In the genomic region with DNA sequence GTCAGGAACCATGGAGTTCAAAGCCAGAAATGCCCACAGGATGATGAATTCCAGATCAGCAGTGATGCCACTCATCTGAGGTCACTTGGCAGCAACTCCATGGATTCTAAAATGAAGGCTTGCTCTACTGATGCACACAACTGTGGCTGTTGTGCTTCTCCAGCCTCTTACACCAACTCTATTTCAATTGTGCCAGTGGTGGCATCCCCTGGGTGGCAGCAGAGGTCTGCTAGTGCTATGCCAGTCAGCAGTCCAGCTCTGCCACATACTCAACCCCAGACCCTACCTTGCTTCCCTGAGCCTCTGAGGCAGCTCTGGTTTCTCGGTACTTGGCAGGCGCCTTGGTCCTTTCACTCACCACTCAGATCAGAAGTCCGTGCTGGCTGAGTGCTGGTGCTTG, we compare ENCODE assay signal across 9 mouse cellular contexts. TPM values are rescaled to one million over a fixed set of nuclear protein-coding genes. Genes with fewer than 3 reads are reported as not detected.
DNase-seq lines count a peak whose midpoint lies in the region; ATAC-seq lines count a peak whose summit lies in the region.
"Had no signal": no experiment of that assay in that cellular context is flagged by ENCODE, and none has a peak within 500 bp of the region (broad histone marks: within the 10 kb centered on the region; RNA-seq: fewer than 3 reads in every experiment).

No protein-coding gene starts in this region.

- H3K4me1 ChIP-seq in kidney, embryonic 14.5 days (ENCODE audit: control insufficient read depth, insufficient read depth, low read length) = no peaks in the 10 kb centered on the region
- H3K4me1 ChIP-seq: midbrain, embryonic 12.5 days had no signal

- H3K4me2 ChIP-seq in kidney, embryonic 14.5 days (replicated peaks; ENCODE audit: low read depth, low read length) = no peak overlapping the region
- H3K4me2 ChIP-seq: midbrain, embryonic 12.5 days had no signal

- no peaks in the 10 kb centered on the region for H3K9me3 ChIP-seq in kidney, embryonic 14.5 days (ENCODE audit: control insufficient read depth, low read length)
- H3K9me3 ChIP-seq: midbrain, embryonic 12.5 days had no signal

- no peak overlapping the region for H3K9ac ChIP-seq in kidney, embryonic 14.5 days (ENCODE audit: low read depth, low read length)
- H3K9ac ChIP-seq: midbrain, embryonic 12.5 days had no signal

- H3K27me3 ChIP-seq in kidney, embryonic 14.5 days (ENCODE audit: control insufficient read depth, insufficient read depth, low read length) = no peaks in the 10 kb centered on the region

- H3K36me3 ChIP-seq in kidney, embryonic 14.5 days (ENCODE audit: control insufficient read depth, insufficient read depth, low read length) = no peaks in the 10 kb centered on the region
- H3K36me3 ChIP-seq: midbrain, embryonic 12.5 days had no signal

- no peak overlapping the region for H3K27ac ChIP-seq in kidney, embryonic 14.5 days (ENCODE audit: low read depth, low read length)
- H3K27ac ChIP-seq: midbrain, embryonic 12.5 days had no signal

- DNase-seq in cerebellum, adult 9-10 months = peak; percentile 58
- DNase-seq in cerebellum, adult 8-10 months = no peak
- DNase-seq in kidney, postnatal 10 days = peak; percentile 36
- peak; percentile 83 for DNase-seq in brain, adult 2 months (ENCODE audit: low read depth, low spot score)
- no peak for DNase-seq in T-cell, adult 2 months (ENCODE audit: low spot score)

- no peak for ATAC-seq in kidney, embryonic 14.5 days (ENCODE audit: low FRiP score, low TSS enrichment)
- 0 out of 2 replicates have a peak, but pooled peaks have one; percentile 26 for ATAC-seq in megakaryocyte progenitor cell, adult 5-6 weeks (replicated peaks; ENCODE audit: poor library complexity)
- no peak for ATAC-seq in erythroid progenitor cell, adult 5-6 weeks (replicated peaks; ENCODE audit: low FRiP score, poor library complexity, severe bottlenecking)

- WGBS in kidney, embryonic 14.5 days = 77% methylated on average over 3 of the region's 3 CpGs

- no peak overlapping the region for H3K4me3 ChIP-seq in kidney, embryonic 14.5 days (ENCODE audit: low read length)
- H3K4me3 ChIP-seq: midbrain, embryonic 12.5 days had no signal

RNA-seq across cellular contexts. Expression of gene Pomc, which starts 25.9 kb away (rescaled TPM):
- polyA plus RNA-seq in kidney, embryonic 14.5 days (2014; fragmentation: Nextera tagmentation; extraction: Ambion mirVana) = 3.6 and 4.8 TPM in 2 replicates
- 0.83 and 1.2 TPM in 2 replicates for total RNA-seq in megakaryocyte progenitor cell, adult 5-6 weeks (2015)
- 0.44 and 2.2 TPM in 2 replicates for total RNA-seq in megakaryocyte progenitor cell, adult 5-6 weeks (2017)
- 4.2 TPM in 1 of 2 replicates, not detected in the other for total RNA-seq in erythroid progenitor cell, adult 5-6 weeks (2015; ENCODE audit: low replicate concordance)
- not detected in 2 replicates for total RNA-seq in erythroid progenitor cell, adult 5-6 weeks (2017; ENCODE audit: low replicate concordance)

Comparison
In these comparisons a context has a peak if more than half of its experiments do, and no peak if none do; other contexts are left out.
1. DNase-seq: peak in cerebellum, adult 9-10 months (single experiment), kidney, postnatal 10 days (single experiment) and brain, adult 2 months (single experiment); none in cerebellum, adult 8-10 months (single experiment) and T-cell, adult 2 months (single experiment).